Mouse (Mus musculus) heart, adult 10 weeks (tissue): ENCODE measurements around the gene Runx3. TPM values are rescaled to one million over a fixed set of nuclear protein-coding genes. Genes with fewer than 3 reads are reported as not detected.

ENCODE experiments used
- polyA plus RNA-seq: library from polyadenylated mRNA; stranded (reverse); fragments of 350-450 nt; fragmentation: Illumina TruSeq; extraction: RNeasy Lipid Tissue Mini Kit (QIAGEN cat#74804); gene quantifications from one replicate; pipeline ENCODE4 v1.2.3, GENCODE M21; 2014; ENCODE audit warnings: low read depth, low replicate concordance

Gene Runx3
- 0.13 TPM for polyA plus RNA-seq

DNA sequence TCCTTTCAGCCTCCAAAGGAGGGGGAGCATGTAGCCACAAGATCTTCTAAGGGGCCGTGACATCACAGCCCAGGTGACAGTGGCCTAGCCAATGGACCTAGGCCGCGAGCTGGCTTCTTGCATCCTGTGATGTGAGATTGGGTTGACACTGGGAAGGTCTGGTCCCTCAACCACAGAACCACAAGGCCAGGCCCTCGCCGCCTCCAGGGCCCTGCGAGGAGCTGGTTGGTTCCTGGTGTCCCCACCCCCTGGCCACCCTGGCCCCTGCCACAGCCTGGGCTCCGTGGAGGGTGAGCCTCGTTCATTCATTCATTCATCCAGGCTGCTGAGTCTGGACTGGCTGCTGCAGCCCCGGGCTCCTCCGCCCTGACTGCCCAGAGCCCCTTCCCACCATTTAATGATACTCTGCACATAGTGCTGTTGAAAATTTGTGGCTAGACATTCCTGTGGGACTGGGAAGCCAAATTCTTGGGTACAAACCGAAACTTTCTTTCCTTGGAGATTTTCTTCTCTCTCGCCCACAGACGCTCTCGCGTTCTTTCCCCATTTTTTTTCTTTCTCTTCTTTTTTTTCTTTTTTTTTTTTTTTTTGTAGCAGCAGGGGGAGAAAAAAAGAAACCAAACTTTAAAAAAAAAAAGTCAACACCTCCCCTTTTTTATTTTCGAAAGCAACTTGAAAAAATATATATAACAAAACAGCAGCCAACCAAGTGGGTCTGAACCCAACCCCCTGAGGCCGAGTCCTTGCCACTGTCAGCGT is at the start of gene Runx3:
TSS of gene Runx3 (plus strand) at position 311 of the 759 bp plus-strand sequence.

Other genes with a start within 250 kb of the Runx3 start
- 69.9 TPM for gene Tmem50a, start 205.6 kb upstream of the Runx3 start, polyA plus RNA-seq
- gene Rsrp1, start 197.1 kb upstream of the Runx3 start, polyA plus RNA-seq, result 293 TPM
- gene Syf2, start 189.8 kb upstream of the Runx3 start, polyA plus RNA-seq, result 81.6 TPM
- 231 TPM for gene Clic4, start 152.2 kb downstream of the Runx3 start, polyA plus RNA-seq
- gene Srrm1, start 232.7 kb downstream of the Runx3 start, polyA plus RNA-seq, result 95.8 TPM